Mouse (Mus musculus): ENCODE measurements around the gene Hist2h3c2. TPM values are rescaled to one million over a fixed set of nuclear protein-coding genes. Genes with fewer than 3 reads are reported as not detected.
A peak's percentile ranks its signal among the peaks of the same experiment; 100 is the strongest.

Gene Hist2h3c2
- total and polyA plus RNA-seq, 2 experiments from 2014 or later = 2.3 to 551 TPM

GRCm38 (mm10) chr3:96262979-96263550 lies 24.1 kb upstream of the Hist2h3c2 start, which contains the start of gene Hist2h4:
Gene Hist2h4, minus strand, starts transcription at chr3:96263311.
- no peaks in the 10 kb centered on the region for H3K9me3 ChIP-seq (replicated peaks; ENCODE audit: control insufficient read depth, low read length)
- under 1% methylated on average over 40 of the region's 40 CpGs for WGBS
- ATAC-seq (ENCODE audit: insufficient read depth, low read depth) = peak; percentile 85

GRCm38 (mm10) chr3:96262216-96262875 lies 23.4 kb upstream of the Hist2h3c2 start:
- H3K9ac ChIP-seq (replicated peaks; ENCODE audit: low read depth, low read length) = peak overlapping the region; percentile 81
- H3K36me3 ChIP-seq (replicated peaks; ENCODE audit: control insufficient read depth, insufficient read depth, low read length) = no peaks in the 10 kb centered on the region
- DNase-seq (ENCODE audit: low spot score) (peak; percentile 93), ATAC-seq (ENCODE audit: insufficient read depth, low read depth) (peak; percentile 83)
- peak overlapping the region; percentile 76 for H3K4me2 ChIP-seq (ENCODE audit: low read depth, low read length)
- TF ChIP-seq EP300 (IDR thresholded peaks at IDR 0.05; ENCODE audit: low read depth) = no peak
- no peak for TF ChIP-seq CTCF (IDR thresholded peaks at IDR 0.05; ENCODE audit: low read depth)
- peak overlapping the region; percentile 98 for H3K27ac ChIP-seq (ENCODE audit: low read depth)
- WGBS = under 1% methylated on average over 19 of the region's 19 CpGs
- no peaks in the 10 kb centered on the region for H3K9me3 ChIP-seq (replicated peaks; ENCODE audit: control insufficient read depth, low read length)
- no peaks in the 10 kb centered on the region for H3K27me3 ChIP-seq (ENCODE audit: control insufficient read depth, insufficient read depth, low read length)
- peak overlapping the region; percentile 64 for H3K4me3 ChIP-seq (ENCODE audit: low read depth, low read length)
- H3K4me1 ChIP-seq (ENCODE audit: control insufficient read depth, insufficient read depth) = peaks cover 14% of the 10 kb centered on the region; the same call in 1 of the 2 replicates

More at GRCm38 (mm10) chr3:96262979-96263550, 24.1 kb upstream of the Hist2h3c2 start, which contains the start of gene Hist2h4:
- Histone ChIP-seq H3K27ac (ENCODE audit: low read depth) (peak within 1 kb of the TSS; percentile 98), H3K27me3 (ENCODE audit: control insufficient read depth, insufficient read depth, low read length) (no peaks in the 10 kb centered on the region), H3K4me1 (ENCODE audit: control insufficient read depth, insufficient read depth) (peaks cover 20% of the 10 kb centered on the region; the same call in 1 of the 2 replicates), H3K9ac (replicated peaks; ENCODE audit: low read depth, low read length) (peak within 1 kb of the TSS; percentile 81), H3K4me2 (ENCODE audit: low read depth, low read length) (peak within 1 kb of the TSS; percentile 76), H3K4me3 (ENCODE audit: low read depth, low read length) (peak within 1 kb of the TSS; percentile 64), H3K36me3 (replicated peaks; ENCODE audit: control insufficient read depth, insufficient read depth, low read length) (no peaks in the 10 kb centered on the region)
- TF ChIP-seq EP300 (IDR thresholded peaks at IDR 0.05; ENCODE audit: low read depth) (peak; percentile 92), CTCF (IDR thresholded peaks at IDR 0.05; ENCODE audit: low read depth) (peak; percentile 51)
- DNase-seq (ENCODE audit: low spot score) = peak; percentile 96

GRCm38 (mm10) chr3:96261623-96262022 lies 22.7 kb upstream of the Hist2h3c2 start:
- TF ChIP-seq CTCF (IDR thresholded peaks at IDR 0.05; ENCODE audit: low read depth) = no peak
- TF ChIP-seq EP300 (IDR thresholded peaks at IDR 0.05; ENCODE audit: low read depth) = no peak

GRCm38 (mm10) chr3:96260220-96260619 lies 21.3 kb upstream of the Hist2h3c2 start:
- H3K27me3 ChIP-seq (ENCODE audit: control insufficient read depth, insufficient read depth, low read length) = no peaks in the 10 kb centered on the region
- WGBS = 90% methylated on average over 5 of the region's 5 CpGs
- H3K9ac ChIP-seq (replicated peaks; ENCODE audit: low read depth, low read length) = no peak overlapping the region
- H3K4me1 ChIP-seq (ENCODE audit: control insufficient read depth, insufficient read depth) = peaks cover 21% of the 10 kb centered on the region; the same call in 1 of the 2 replicates
- TF ChIP-seq CTCF (IDR thresholded peaks at IDR 0.05; ENCODE audit: low read depth) (no peak), EP300 (IDR thresholded peaks at IDR 0.05; ENCODE audit: low read depth) (no peak)
- no peak for ATAC-seq (ENCODE audit: insufficient read depth, low read depth)
- no peak overlapping the region for H3K27ac ChIP-seq (ENCODE audit: low read depth)
- no peaks in the 10 kb centered on the region for H3K36me3 ChIP-seq (replicated peaks; ENCODE audit: control insufficient read depth, insufficient read depth, low read length)
- H3K4me2 ChIP-seq (ENCODE audit: low read depth, low read length) = no peak overlapping the region
- no peak for DNase-seq (ENCODE audit: low spot score)
- H3K4me3 ChIP-seq (ENCODE audit: low read depth, low read length) = no peak overlapping the region
- no peaks in the 10 kb centered on the region for H3K9me3 ChIP-seq (replicated peaks; ENCODE audit: control insufficient read depth, low read length)

More at GRCm38 (mm10) chr3:96261623-96262022, 22.7 kb upstream of the Hist2h3c2 start:
- no peaks in the 10 kb centered on the region for H3K36me3 ChIP-seq (replicated peaks; ENCODE audit: control insufficient read depth, insufficient read depth, low read length)
- peaks cover 14% of the 10 kb centered on the region; the same call in 1 of the 2 replicates for H3K4me1 ChIP-seq (ENCODE audit: control insufficient read depth, insufficient read depth)
- no peaks in the 10 kb centered on the region for H3K27me3 ChIP-seq (ENCODE audit: control insufficient read depth, insufficient read depth, low read length)
- H3K4me3 ChIP-seq (ENCODE audit: low read depth, low read length) = no peak overlapping the region
- 66% methylated on average over 3 of the region's 3 CpGs for WGBS
- peak overlapping the region; percentile 98 for H3K27ac ChIP-seq (ENCODE audit: low read depth)
- H3K4me2 ChIP-seq (ENCODE audit: low read depth, low read length) = peak overlapping the region; percentile 76
- no peaks in the 10 kb centered on the region for H3K9me3 ChIP-seq (replicated peaks; ENCODE audit: control insufficient read depth, low read length)
- no peak for ATAC-seq (ENCODE audit: insufficient read depth, low read depth)
- no peak for DNase-seq (ENCODE audit: low spot score)
- 0 out of 2 replicates have a peak overlapping the region, but pooled peaks have one; percentile 4 for H3K9ac ChIP-seq (replicated peaks; ENCODE audit: low read depth, low read length)

- 77% methylated on average over 3 of the region's 3 CpGs for WGBS
- DNase-seq (ENCODE audit: low spot score) (no peak), ATAC-seq (ENCODE audit: insufficient read depth, low read depth) (no peak)
- H3K9me3 ChIP-seq (replicated peaks; ENCODE audit: control insufficient read depth, low read length) = no peaks in the 10 kb centered on the region
- no peak overlapping the region for H3K4me3 ChIP-seq (ENCODE audit: low read depth, low read length)
- H3K27me3 ChIP-seq (ENCODE audit: control insufficient read depth, insufficient read depth, low read length) = no peaks in the 10 kb centered on the region
- TF ChIP-seq CTCF (IDR thresholded peaks at IDR 0.05; ENCODE audit: low read depth) (no peak), EP300 (IDR thresholded peaks at IDR 0.05; ENCODE audit: low read depth) (no peak)
- peaks cover 12% of the 10 kb centered on the region; the same call in 1 of the 2 replicates for H3K4me1 ChIP-seq (ENCODE audit: control insufficient read depth, insufficient read depth)
- no peak overlapping the region for H3K4me2 ChIP-seq (ENCODE audit: low read depth, low read length)
- H3K27ac ChIP-seq (ENCODE audit: low read depth) = no peak overlapping the region
- no peaks in the 10 kb centered on the region for H3K36me3 ChIP-seq (replicated peaks; ENCODE audit: control insufficient read depth, insufficient read depth, low read length)
- H3K9ac ChIP-seq (replicated peaks; ENCODE audit: low read depth, low read length) = no peak overlapping the region
Measured at GRCm38 (mm10) chr3:96257190-96257589, 18.3 kb upstream of the Hist2h3c2 start.
